Mouse (Mus musculus): ENCODE measurements around the gene Tspyl3.

DNA sequence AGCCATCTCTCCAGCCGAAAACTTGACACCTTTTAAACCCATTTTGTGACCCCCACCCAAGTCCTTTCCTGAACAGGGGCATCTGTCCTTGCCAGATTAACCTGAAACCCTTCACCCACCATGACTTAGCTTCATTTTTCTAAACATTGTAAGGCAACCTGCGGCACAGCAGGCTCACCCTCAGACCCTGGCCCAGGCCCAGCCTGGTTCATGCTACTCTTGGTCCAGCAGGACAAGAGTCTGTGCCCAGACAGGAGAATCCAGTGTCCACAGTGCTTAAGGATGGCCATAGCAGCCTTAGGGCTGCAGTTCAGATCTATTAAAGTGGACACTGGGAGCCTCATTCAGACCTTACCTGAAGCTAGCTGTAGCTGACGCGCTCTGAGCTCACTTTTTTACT is 11.9 kb downstream of the Tspyl3 start:
- no peak for TF ChIP-seq CTCF (IDR thresholded peaks at IDR 0.05; ENCODE audit: low read depth, low read length)
- no peak for TF ChIP-seq POLR2AphosphoS5 (IDR thresholded peaks at IDR 0.05; ENCODE audit: insufficient replicate concordance, low read depth, low read length)
